Mouse (Mus musculus): ENCODE measurements at regions not wholly inside any gene's neighbourhood (a gene's known extent, or its start where the extent isn't known, plus 50 kb on each side); places are given as distances from the start of the nearest gene placed in this dataset.

- no peak for DNase-seq (ENCODE audit: low read depth)
Measured at GRCm38 (mm10) chr13:107394451-107394850, 372.5 kb upstream of the Kif2a start.

DNA sequence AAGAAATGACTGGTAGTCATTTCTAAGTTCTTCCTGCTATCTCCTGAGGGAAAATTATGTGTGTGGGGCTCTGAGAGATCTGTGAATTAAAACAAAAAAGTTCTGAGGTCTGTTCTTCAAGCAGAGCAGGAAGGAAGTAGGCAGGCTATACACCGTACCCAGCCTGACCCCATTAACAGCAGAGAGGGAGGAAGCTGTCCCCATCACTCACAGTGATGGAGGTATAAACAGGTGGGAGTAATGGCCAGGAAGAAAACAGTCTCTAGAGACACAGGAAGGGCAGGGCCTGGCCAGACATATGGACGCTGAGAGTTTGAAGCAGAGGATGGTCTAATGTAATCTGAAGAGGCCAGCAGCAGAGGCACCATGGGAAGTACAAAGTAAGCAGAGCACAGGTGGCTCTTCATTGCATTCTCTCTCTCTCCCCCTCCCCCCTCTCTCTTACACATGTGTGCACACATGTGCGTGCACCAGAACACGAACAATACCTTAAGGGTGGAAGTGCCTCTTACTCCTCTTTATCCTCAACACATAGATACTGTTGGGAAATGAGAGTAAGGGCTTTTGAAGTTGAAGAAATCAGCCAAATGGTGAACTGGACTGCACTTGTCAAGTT lies 367.7 kb upstream of the Kif2a start:
- no peak for DNase-seq (ENCODE audit: low read depth)

DNA sequence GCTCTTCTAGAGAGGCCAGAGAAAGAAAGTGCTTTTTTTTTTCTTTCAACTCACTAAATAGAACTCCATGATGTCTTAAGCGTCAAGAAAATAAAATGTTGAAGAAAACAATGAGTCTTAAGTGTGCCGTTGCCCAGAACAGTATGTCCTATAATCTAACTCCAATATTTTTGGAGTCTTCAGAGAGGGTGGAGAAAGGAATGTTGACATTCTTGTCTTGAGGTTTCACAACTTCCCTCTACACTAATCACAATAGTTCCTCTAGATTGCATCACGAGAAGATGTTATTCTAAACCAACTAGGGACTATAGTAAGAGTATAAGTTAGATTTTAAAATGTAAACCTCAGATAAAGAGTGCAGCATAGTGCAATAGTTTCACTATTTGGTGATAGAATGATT lies 367.1 kb upstream of the Kif2a start:
- no peak for DNase-seq (ENCODE audit: low read depth)

GRCm38 (mm10) chr13:107378076-107378475 lies 356.1 kb upstream of the Kif2a start:
- DNase-seq (ENCODE audit: low read depth): no peak

GRCm38 (mm10) chr13:107372666-107373065 lies 350.7 kb upstream of the Kif2a start:
- no peak for DNase-seq (ENCODE audit: low read depth)

- no peak for DNase-seq (ENCODE audit: low read depth)
Measured at GRCm38 (mm10) chr13:107371616-107372582, 350.0 kb upstream of the Kif2a start.

DNA sequence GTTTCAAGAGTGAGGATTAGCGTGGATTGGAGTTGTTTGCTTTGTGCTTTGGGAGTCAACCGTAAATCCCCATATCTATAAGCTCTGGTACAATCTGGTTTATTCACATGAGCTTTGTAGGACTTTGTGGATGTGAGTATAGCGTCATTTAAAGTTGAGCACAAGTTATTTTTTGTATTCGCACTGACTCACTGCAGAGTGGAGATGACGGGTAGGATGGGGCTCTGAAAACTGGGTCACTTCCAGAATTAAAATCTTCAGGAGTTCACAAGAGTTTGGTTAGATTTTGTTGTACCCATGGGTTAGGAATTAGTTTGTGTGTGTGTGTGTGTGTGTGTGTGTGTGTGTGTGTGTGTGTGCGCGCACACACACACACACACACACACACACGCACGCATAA lies 345.7 kb upstream of the Kif2a start:
- no peak for DNase-seq (ENCODE audit: low read depth)

GRCm38 (mm10) chr13:107365766-107366165 lies 343.8 kb upstream of the Kif2a start:
- DNase-seq (ENCODE audit: low read depth): no peak

- DNase-seq (ENCODE audit: low read depth): no peak
Measured at GRCm38 (mm10) chr13:107365241-107365640, 343.3 kb upstream of the Kif2a start.

DNA sequence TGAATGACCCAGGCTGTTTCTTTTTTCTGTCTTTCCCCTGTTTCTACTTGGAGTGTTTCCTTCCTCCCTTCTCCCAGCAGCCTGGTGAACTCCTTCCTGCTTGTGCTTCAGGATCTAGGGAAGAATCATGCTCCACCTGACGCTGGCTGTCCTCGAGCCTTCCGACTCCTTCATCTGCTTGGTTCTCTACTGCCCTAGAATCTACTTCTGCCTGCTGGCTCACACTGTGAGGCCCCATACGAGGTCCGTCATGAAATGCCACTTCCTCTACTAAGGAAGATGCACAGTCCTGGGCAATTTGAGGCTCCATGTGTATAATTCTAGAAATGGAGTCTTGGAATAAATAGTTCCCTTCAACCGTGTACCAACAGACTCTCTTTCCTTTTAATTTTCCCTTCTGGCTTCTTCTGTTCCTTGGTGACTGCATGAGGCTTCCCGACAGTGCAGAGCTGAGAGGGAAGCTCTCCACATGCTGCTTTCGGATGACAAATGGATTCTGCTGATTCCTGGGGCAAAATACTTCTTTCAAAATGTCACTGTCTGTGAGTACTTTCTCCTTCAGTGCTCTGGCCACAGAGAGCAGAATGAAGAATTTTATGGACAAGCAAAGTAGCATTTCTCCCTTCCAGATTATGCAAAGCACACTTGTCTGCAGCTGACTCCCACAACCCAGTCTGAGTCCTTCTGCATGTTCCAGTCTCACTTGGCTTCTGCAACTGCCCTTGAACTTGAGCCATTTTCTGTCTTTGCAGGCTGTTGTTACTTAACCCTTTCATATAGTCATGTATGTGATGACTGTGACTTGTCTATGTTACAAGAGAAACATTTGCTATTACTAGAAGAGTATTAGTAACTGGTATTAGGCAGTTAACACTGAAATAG lies 341.1 kb upstream of the Kif2a start:
- DNase-seq (ENCODE audit: low read depth): no peak

DNA sequence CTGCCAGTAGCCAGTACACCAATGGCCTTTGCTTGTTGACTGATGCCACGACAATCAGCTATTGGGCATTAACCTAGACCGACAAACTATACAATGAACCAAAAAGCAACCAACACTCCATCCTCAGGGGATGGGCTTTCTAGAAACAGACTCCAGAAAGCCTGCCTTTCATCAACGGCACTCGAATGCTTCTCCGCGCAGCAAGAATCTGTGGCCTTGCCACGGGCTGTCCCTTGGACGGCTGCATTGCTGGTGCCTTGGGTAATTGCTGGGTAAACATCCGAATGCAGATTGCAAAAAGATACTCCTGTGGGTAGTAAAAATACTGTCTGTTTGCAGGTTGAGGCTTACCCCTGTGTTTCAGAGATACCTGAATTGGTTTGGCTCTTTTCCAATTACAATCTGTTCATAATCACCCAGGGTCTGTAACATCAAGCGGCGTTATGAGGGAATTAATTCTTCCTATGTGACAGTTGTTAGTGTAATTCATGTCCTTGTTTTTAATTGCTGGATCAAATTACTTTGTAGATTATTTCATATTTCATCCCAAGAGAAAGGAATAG lies 319.0 kb upstream of the Kif2a start:
- no peak for DNase-seq (ENCODE audit: low read depth)

DNA sequence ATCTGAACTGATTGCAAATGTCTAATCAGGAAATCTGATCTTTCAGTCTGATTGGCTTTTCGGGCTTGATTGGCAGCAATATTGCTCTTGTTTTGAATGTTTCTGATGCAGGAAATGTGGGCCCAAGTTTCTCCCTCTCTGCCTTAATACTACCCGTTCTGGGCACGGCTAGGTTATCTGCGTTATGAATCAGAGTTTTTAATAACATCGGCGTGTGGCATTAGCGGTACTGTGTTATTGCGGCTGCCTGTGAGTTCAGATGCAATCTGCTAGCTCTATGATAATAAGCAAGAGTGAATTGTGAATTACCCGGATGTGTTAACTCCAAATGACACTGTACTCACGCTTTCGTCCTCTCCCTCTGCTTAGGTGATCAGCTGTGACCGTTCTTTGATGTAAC lies 316.2 kb upstream of the Kif2a start:
- no peak for DNase-seq (ENCODE audit: low read depth)

GRCm38 (mm10) chr13:107337111-107337510 lies 315.2 kb upstream of the Kif2a start:
- DNase-seq (ENCODE audit: low read depth): no peak

DNA sequence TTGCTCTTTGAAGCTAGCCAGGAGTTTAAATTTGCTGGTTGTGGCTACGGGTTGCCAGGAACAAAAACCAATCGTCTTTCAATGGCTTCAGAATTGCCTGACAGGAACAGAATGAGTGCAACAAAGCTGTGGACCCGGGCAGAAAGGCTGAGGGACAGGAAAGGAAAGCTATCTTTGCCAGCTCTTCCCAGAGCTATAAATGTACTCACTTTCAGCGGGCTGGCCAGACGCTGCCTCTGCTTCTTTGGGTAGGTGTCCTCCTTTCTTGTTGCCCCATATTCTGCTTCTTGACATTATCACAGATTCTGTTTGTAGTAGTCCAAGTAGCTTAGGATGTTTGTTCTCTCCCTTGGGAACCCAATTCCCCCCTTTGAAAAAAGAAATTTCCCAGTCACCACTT lies 307.4 kb upstream of the Kif2a start:
- DNase-seq (ENCODE audit: low read depth): no peak

DNA sequence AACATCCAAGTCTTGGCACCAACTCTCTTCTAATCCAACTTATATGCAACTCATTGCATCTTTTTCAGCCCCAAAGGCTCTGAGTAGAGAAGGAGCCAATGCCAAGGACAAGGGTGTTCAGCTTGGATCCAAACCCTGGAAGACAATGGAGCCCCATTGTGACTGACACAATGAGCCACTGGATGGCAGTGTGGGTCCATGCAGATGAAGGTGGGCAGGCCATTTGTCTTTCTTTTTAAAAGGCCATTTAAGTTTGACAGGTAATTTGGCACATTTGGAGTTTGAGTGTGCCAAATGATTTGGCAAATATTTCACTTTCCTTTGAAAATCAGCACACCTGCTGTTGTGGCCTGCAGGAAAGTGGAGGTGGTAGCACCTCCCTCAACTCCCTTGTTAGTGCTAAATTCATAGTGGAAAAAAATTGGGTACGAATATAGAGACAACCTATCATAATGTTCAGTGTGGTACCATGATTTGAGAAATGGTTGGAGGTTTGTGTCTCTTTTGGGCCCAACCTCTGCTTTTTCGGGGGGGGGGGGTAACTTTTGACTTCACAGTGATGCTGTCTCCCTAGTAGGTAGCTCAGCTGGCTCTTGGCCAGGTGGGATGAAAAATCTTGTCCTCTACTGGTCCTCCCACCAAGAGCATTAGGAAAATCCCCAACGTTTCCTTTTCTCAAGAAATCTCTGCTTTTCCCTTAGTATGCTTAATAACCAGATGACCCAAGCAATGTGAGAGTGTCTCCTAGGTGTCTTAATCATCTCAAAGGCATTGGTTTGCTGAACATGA lies 304.0 kb upstream of the Kif2a start:
- peak; percentile 47 for DNase-seq (ENCODE audit: low read depth)

DNA sequence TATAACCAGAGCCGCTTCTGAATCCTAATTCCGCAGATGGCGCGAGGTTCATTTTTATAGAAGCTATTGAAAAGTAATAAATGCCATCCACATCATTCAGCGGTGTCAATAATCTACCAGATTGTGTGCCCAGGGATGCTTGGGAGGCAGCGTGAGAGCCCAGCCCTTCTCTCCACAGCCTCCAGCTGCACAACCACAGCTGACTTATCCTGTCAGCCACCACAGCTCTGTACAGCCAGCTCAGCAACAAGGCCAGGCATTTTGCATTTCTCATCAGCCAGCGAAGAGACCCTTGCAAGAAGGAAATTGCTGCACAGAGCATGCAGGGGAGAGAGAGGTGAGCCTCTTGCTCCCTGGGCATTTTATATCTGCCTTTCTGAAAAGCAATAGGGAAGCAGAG lies 292.8 kb upstream of the Kif2a start:
- no peak for DNase-seq (ENCODE audit: low read depth)

GRCm38 (mm10) chr13:107308958-107309639 lies 287.2 kb upstream of the Kif2a start:
- DNase-seq (ENCODE audit: low read depth): no peak

GRCm38 (mm10) chr13:107308404-107308803 lies 286.5 kb upstream of the Kif2a start:
- DNase-seq (ENCODE audit: low read depth): no peak

- no peak for DNase-seq (ENCODE audit: low read depth)
Measured at GRCm38 (mm10) chr13:107306958-107307357, 285.0 kb upstream of the Kif2a start.

- DNase-seq (ENCODE audit: low read depth): no peak
Measured at GRCm38 (mm10) chr13:107306232-107306631, 284.3 kb upstream of the Kif2a start.

GRCm38 (mm10) chr13:107305738-107306137 lies 283.8 kb upstream of the Kif2a start:
- no peak for DNase-seq (ENCODE audit: low read depth)

Data from induced T-regulatory cell, adult 2 months (primary cell).